Mouse (Mus musculus) midbrain, embryonic 11.5 days (tissue): Measurements from ENCODE around the gene Rgl1. TPM values are rescaled to one million over a fixed set of nuclear protein-coding genes. Genes with fewer than 3 reads are reported as not detected.

Source experiments
- ATAC-seq: fragments of 200-750 bp; cut with Nextera tagmentation; 2 replicates; pipeline ENCODE4 v1.8.0; 2017; ENCODE audit warnings: moderate TSS enrichment, moderate library complexity; ENCODE audit not compliant: low FRiP score
- DNase-seq: peaks from one replicate; pipeline ENCODE4 v3.0.0; 2015; ENCODE audit warnings: low spot score; ENCODE audit errors: missing footprints
- H3K27ac ChIP-seq: fragments of 300-500 bp; sonication (generic); 2 replicates; pipeline ENCODE4 v1.5.1; 2014; ENCODE audit warnings: low read depth, low read length
- H3K27me3 ChIP-seq: fragments of 300-500 bp; sonication (generic); 2 replicates; pipeline ENCODE4 v1.6.1; 2014; ENCODE audit warnings: mild to moderate bottlenecking, low read length, moderate library complexity, mixed read lengths; ENCODE audit not compliant: control insufficient read depth, insufficient read depth
- H3K36me3 ChIP-seq: fragments of 300-500 bp; sonication (generic); 2 replicates; pipeline ENCODE4 v1.6.1; 2014; ENCODE audit warnings: mild to moderate bottlenecking, low read length, moderate library complexity, mixed read lengths; ENCODE audit not compliant: control insufficient read depth, insufficient read depth
- H3K4me1 ChIP-seq: fragments of 300-500 bp; sonication (generic); 2 replicates; pipeline ENCODE4 v1.6.1; 2014; ENCODE audit warnings: low read length; ENCODE audit not compliant: control insufficient read depth, insufficient read depth
- H3K4me2 ChIP-seq: fragments of 300-500 bp; sonication (generic); 2 replicates; pipeline ENCODE4 v1.6.1; 2014; ENCODE audit warnings: mild to moderate bottlenecking, moderate library complexity
- H3K4me3 ChIP-seq: fragments of 300-500 bp; sonication (generic); 2 replicates; pipeline ENCODE4 v1.5.1; 2014; ENCODE audit warnings: low read depth, low read length
- H3K9ac ChIP-seq: fragments of 300-500 bp; sonication (generic); 2 replicates; pipeline ENCODE4 v1.6.1; 2014; ENCODE audit warnings: low read length
- H3K9me3 ChIP-seq: fragments of 300-500 bp; sonication (generic); 2 replicates; pipeline ENCODE4 v1.6.1; 2016; ENCODE audit warnings: low read length; ENCODE audit not compliant: control insufficient read depth
- WGBS: fragments of 180-500 bp; shearing (Covaris S2); extraction: QIAGEN DNeasy Blood & Tissue Kit; methylation state at CpG from one replicate; pipeline ENCODE4 v1.1.7; 2014; 5-methylcytosine and 5-hydroxymethylcytosine counted together
- polyA plus RNA-seq: library from polyadenylated mRNA; unstranded; fragments of >200 nt; fragmentation: Nextera tagmentation; extraction: Ambion mirVana; gene quantifications from 2 replicates; pipeline ENCODE4 v1.2.1, GENCODE M21; 2014

Gene Rgl1
- polyA plus RNA-seq, 1 experiment from 2014 or later: 23.2 TPM

- Histone ChIP-seq H3K27ac (no peak overlapping the region), H3K36me3 (no peaks in the 10 kb centered on the region), H3K4me3 (no peak overlapping the region), H3K4me2 (no peak overlapping the region), H3K27me3 (no peaks in the 10 kb centered on the region), H3K9ac (no peak overlapping the region), H3K4me1 (no peaks in the 10 kb centered on the region), H3K9me3 (no peaks in the 10 kb centered on the region)
- no peak for ATAC-seq
- 92% methylated on average over 5 of the region's 5 CpGs for WGBS
- DNase-seq: no peak
Observed at GRCm38 (mm10) chr1:152506175-152506574, 260.0 kb downstream of the Rgl1 start.

DNA sequence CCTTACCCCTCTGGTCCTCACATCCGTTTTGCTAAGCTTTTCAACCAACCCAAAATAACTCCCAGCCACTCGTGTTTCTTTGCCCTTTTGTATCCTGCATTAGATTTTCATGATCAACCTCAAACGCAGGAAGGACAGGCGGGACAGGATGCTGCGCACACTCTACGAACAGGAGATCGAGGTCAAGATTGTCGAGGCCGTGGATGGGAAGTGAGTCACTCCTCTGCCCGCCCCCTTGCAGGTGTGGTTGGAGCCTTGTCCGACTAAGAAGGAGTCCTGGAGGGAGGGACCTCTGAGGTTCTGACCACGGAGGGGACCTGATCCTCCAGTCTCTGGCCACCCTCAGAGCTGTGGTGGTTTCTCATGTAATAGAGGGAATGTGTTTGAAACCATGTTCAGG lies 266.3 kb downstream of the Rgl1 start:
- WGBS: 88% methylated on average over 12 of the region's 12 CpGs
- H3K4me3 ChIP-seq: no peak overlapping the region
- no peaks in the 10 kb centered on the region for H3K4me1 ChIP-seq
- no peaks in the 10 kb centered on the region for H3K27me3 ChIP-seq
- no peak overlapping the region for H3K9ac ChIP-seq
- DNase-seq (no peak), ATAC-seq (no peak)
- no peak overlapping the region for H3K4me2 ChIP-seq
- H3K9me3 ChIP-seq: no peaks in the 10 kb centered on the region
- no peaks in the 10 kb centered on the region for H3K36me3 ChIP-seq
- no peak overlapping the region for H3K27ac ChIP-seq

DNA sequence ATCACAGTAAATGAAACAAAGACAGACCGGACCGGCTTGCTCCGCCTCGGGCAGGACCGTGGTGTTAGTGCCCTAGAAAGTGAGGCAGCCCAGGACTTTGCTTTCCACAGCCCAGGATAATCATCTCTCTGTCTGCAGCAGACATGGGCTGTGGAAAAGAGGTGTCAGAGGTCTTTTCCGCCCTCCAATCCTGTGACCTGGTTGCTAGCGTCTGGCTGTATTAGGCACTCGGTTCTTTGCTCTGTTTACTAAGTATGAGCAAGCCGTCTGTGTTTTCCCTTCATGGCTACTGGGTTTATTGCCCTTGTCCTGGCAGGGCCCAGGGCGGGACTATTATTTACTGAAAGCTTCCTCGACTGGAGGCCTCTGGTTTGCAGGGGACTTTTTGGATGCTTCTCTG lies 268.6 kb downstream of the Rgl1 start:
- Histone ChIP-seq H3K4me3 (no peak overlapping the region), H3K9me3 (no peaks in the 10 kb centered on the region), H3K27me3 (no peaks in the 10 kb centered on the region), H3K4me1 (no peaks in the 10 kb centered on the region), H3K36me3 (no peaks in the 10 kb centered on the region), H3K9ac (no peak overlapping the region), H3K4me2 (no peak overlapping the region), H3K27ac (no peak overlapping the region)
- ATAC-seq (no peak), DNase-seq (no peak)
- WGBS: 57% methylated on average over 11 of the region's 11 CpGs

- Histone ChIP-seq H3K4me3 (no peak overlapping the region), H3K36me3 (no peaks in the 10 kb centered on the region), H3K27ac (no peak overlapping the region), H3K27me3 (no peaks in the 10 kb centered on the region), H3K9ac (no peak overlapping the region), H3K4me2 (no peak overlapping the region), H3K9me3 (no peaks in the 10 kb centered on the region), H3K4me1 (no peaks in the 10 kb centered on the region)
- no peak for DNase-seq
- no peak for ATAC-seq
- 77% methylated on average over 2 of the region's 2 CpGs for WGBS
Observed at GRCm38 (mm10) chr1:152496831-152497230, 269.3 kb downstream of the Rgl1 start.

DNA sequence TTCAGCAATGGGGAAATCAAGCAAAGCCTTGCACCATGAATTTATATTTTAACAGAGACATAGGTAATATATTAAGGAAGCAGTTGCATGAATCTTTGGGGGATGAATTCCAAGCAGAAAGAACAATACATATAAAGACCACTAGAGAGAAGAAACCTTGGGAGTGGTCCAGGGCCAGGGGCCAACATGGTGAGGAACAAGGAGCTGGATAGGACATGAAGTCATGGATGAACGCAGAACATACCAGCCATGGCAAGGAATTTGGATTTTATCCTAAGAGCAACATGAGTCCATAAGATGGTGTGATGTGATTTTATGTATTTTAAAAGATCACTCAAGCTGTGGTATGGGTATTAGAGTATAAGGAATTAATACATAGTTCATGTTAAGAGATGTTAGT lies 273.9 kb downstream of the Rgl1 start:
- no peak overlapping the region for H3K4me3 ChIP-seq
- no peak for ATAC-seq
- H3K4me2 ChIP-seq: no peak overlapping the region
- no peak overlapping the region for H3K27ac ChIP-seq
- H3K9ac ChIP-seq: no peak overlapping the region
- H3K36me3 ChIP-seq: no peaks in the 10 kb centered on the region
- DNase-seq: no peak
- no peaks in the 10 kb centered on the region for H3K9me3 ChIP-seq
- H3K4me1 ChIP-seq: no peaks in the 10 kb centered on the region
- H3K27me3 ChIP-seq: no peaks in the 10 kb centered on the region
- 97% methylated on average over 1 of the region's 1 CpGs for WGBS

DNA sequence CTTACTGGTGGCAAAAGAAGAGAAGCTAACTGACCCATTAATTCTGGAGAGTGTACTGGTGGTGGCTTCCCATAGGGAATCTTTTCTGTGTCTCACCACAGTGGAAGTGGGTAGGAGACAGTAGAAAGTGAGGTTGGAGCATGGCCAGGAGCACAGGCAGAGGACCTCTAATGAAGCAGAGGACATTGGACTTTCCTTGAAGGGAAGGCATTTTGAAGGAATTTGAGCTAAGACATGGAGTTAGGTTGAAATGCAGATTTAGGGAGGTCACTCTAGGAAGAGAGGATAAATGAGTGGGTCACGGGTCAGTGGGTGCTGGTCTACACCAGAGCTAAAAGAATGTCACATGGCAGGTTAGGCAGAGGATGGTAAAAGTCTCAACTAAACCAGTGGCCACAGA lies 275.3 kb downstream of the Rgl1 start:
- DNase-seq: no peak
- WGBS: 97% methylated on average over 1 of the region's 1 CpGs
- no peaks in the 10 kb centered on the region for H3K36me3 ChIP-seq
- H3K4me1 ChIP-seq: no peaks in the 10 kb centered on the region
- H3K27me3 ChIP-seq: no peaks in the 10 kb centered on the region
- H3K9ac ChIP-seq: no peak overlapping the region
- H3K9me3 ChIP-seq: no peaks in the 10 kb centered on the region
- no peak overlapping the region for H3K4me3 ChIP-seq
- H3K27ac ChIP-seq: no peak overlapping the region
- no peak for ATAC-seq
- no peak overlapping the region for H3K4me2 ChIP-seq

- Histone ChIP-seq H3K4me3 (no peak overlapping the region), H3K4me2 (no peak overlapping the region), H3K9ac (no peak overlapping the region), H3K27ac (no peak overlapping the region), H3K9me3 (no peaks in the 10 kb centered on the region), H3K4me1 (no peaks in the 10 kb centered on the region), H3K36me3 (no peaks in the 10 kb centered on the region), H3K27me3 (no peaks in the 10 kb centered on the region)
- no peak for DNase-seq
- ATAC-seq: no peak
- WGBS: 90% methylated on average over 4 of the region's 4 CpGs
Observed at GRCm38 (mm10) chr1:152476126-152476525, 290.0 kb downstream of the Rgl1 start.

DNA sequence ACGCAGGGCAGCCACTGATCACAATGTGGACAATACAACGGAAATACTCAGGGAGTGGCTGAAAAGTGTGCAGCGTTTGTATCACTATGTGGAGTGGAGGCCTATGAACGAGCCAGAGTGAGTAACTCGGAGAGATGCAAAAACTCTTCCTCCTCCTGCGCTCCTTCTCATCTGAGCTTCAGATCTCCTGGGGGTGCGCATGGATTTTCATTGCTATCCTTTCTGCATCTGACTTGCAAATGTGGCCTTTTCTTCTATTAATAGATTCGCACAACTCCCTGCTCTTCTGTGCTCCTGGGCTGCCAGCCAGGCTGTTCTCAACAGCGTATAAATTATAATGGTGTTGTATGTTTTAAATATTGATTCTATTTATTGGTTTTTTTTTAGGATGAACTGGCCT lies 297.7 kb downstream of the Rgl1 start:
- H3K9ac ChIP-seq: no peak overlapping the region
- no peaks in the 10 kb centered on the region for H3K27me3 ChIP-seq
- H3K4me1 ChIP-seq: no peaks in the 10 kb centered on the region; the same call in 1 of the 2 replicates
- H3K4me3 ChIP-seq: no peak overlapping the region
- H3K36me3 ChIP-seq: no peaks in the 10 kb centered on the region
- DNase-seq: no peak
- no peak overlapping the region for H3K4me2 ChIP-seq
- whole genome bisulfite sequencing: 64% methylated on average over 9 of the region's 9 CpGs
- no peak overlapping the region for H3K27ac ChIP-seq
- no peak for ATAC-seq
- H3K9me3 ChIP-seq: no peaks in the 10 kb centered on the region
